Mouse (Mus musculus) small intestine, adult 2 months (tissue): ENCODE results near the gene Kif2a.

ENCODE experiments used
- CTCF ChIP-seq: fragments of 200-500 bp; IDR thresholded peaks from 2 replicates; pipeline ENCODE4 v1.5.1; 2012; ENCODE audit warnings: low read depth, mild to moderate bottlenecking, control low read depth, inconsistent platforms, low read length, moderate library complexity, mixed read lengths; ENCODE audit not compliant: insufficient replicate concordance, insufficient read length; ENCODE audit errors: extremely low read depth
- POLR2A ChIP-seq: fragments of 200-500 bp; IDR thresholded peaks from 2 replicates; pipeline ENCODE4 v1.6.1; 2012; ENCODE audit warnings: low read depth, mild to moderate bottlenecking, control low read depth, inconsistent platforms, low read length, moderate library complexity

DNA sequence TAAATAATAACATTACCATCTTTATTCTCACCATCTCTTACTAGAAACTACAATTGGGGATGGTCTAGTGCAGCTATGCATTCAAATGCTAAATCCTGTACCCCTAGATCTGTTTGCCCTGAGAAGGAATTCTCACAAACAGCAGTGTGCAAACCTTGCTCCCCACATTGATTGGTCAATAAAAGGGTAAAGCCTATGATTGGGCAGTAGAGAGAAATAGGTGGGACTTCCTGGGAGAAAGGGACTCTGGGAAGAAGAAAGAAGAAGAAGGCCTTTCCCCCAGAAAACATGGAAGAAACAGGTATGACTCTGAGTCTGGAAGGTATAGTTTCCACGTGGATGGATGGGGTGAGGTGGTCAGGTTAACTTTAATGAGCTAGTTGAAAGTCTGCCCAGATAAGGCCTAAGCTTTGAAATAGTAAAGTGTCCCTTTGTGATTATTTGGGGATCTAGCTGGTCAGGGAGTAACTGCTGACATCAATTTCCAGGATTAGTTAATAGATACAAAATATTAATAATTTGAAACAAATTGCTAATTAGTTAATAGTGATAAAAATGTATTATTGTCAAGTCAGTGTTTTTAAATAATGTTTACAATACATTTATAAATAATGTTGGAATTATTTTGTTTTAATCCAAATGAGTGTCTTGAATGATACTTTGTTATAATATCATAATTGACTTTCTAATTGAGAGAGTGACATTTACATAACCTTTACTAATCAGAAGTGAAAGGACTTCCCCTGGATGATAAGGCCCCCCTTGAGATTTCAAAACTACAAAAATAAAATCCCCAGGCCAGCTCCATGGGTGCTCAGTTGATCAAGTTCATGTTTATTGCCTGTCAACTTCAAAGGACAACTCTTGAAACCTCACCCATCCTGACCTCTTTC, 12.3 kb upstream of the Kif2a start:
- no peak for TF ChIP-seq CTCF
- TF ChIP-seq POLR2A, result no peak
